Mouse (Mus musculus): ENCODE measurements around the gene Hps5. TPM values are rescaled to one million over a fixed set of nuclear protein-coding genes. Genes with fewer than 3 reads are reported as not detected.

Gene Hps5
- total RNA-seq, 2 experiments from 2014 or later, result 12.1 to 16.0 TPM

DNA sequence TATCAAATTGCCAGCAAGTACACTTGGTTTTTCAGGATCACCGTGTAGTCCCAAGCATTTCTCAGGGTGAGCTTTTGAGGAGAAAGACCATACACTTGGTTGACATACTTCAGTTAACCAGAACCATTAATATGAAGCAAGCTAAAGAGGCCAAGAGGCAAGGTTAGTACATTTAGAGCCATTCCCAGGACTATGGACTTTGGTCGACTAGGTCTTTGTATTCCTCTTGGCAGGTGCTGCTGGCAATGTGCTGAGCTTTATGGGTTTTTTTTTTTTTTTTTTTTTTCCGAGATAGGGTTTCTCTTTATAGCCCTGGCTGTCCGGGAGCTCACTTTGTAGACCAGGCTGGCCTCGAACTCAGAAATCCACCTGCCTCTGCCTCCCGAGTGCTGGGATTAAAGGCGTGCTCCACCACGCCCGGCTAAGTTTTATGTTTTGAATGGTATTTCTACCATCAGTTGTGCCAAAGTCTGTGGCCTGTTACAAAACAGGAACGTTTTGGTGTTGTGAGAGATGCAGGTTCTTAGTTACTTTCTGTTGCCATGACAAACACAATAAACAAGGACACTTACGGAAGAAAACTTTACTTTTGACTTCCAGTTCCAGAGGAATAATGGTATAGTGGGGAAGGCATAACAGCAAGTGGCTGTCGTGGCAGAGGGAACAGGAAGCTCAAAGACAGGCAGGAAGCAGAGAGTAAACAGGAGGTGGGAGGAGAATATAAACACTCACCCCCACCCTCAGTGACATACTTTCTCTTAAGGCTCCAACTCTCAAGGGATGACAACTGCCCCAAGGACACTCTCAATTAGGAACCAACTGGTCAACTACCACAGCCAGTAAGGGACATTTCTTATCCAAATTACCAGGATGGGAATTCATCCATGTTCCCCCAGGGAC is 57.1 kb downstream of the Hps5 start:
- no peak for DNase-seq

DNA sequence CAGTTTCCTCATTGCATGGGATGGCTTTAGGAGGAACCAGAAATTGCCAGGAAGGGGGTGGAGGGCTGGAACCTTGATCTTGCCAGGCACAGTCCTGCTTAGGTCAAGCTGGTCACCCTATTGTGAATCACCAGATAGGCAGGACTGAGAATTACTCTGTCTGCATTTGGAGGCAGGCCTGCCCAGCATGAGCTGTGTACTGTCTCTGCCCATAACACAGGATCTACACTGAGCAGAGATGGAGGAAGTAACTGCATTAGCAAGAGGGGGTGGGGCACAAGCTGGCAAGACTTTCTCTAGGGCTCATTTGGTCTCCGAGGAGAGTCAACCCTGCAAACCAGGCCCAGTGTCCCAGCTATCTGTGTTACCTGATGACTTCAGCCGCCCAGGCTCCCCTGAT is 60.9 kb downstream of the Hps5 start:
- DNase-seq, result no peak

DNA sequence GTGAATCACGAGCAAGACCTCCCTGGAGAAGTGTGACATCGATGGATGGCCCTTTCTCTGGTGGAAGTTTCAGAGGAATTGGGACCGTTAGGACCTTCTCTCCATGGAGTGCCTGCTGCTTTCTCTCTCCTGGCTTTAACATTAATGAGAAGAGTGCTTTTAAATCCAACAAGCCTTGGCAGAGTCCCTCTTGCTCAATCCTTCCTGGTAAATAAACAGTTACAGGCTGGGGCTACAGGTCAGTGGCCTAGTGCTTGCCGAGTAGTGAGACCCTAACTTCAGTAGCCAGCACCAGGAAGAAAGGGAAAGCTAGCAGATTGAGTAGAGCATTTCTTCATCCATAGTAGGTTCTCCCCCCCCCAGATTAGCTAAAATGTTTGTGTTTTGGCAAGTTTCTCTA is 63.4 kb downstream of the Hps5 start, which contains the start of gene Saa4:
Gene Saa4 (minus strand): TSS at position 146 of the 400 bp plus-strand sequence.
- no peak for DNase-seq

DNA sequence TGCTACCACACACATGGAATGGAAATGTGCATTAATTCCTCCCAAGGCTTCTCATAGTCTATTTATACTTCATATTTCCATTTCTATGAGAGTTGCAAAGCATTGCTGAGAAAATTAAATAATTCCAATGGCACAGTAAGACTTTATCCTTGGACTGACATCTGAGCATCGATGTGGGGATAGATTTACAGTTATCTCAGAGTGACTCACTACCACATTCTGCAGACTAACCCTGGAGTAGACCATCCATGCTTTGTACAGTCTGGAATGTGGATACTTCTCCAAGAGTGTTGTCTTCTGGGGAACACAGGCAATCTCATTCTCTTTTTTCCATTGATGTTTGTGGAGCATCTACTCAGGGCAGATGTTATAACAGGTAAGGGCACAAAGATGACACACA is 68.3 kb downstream of the Hps5 start:
- DNase-seq, result no peak

DNA sequence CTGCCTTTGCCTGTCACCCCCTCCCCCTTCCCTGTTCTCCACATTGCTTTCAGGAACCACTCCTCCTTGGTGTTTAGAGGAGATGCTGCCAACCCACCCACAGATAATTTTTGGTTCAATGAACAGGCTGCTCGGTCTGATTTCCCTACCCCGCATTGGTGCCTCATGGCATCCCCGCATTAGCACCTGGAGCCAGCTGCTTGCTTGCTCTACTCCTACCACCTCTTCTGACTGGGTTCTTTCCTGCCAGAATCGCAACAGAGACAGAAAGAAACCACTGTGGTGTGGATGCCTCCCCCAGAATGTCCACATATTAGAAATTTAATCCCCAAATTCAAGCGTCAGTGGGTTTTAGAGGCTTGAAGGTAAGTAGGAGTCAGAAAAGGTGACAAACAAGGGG is 71.5 kb downstream of the Hps5 start:
- DNase-seq, result no peak

DNA sequence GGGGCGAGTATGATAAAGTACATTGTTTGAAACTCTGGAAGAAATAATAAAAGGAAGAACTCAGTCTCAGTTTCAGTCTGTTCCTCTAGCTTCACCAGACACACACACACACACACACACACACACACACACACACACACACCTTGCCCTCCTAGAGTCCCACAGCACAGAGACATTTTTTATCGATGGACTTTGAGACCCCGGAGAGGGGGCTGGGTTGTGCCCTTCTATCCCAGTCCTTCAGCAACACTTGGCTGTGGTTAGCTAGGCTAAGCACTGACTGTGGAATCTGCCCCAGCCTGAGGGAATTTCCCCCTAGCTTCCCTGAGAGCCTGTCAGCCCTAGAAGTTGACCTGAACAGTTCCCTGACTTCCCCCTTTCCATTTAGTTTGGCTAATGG is 72.0 kb downstream of the Hps5 start:
- no peak for DNase-seq

DNA sequence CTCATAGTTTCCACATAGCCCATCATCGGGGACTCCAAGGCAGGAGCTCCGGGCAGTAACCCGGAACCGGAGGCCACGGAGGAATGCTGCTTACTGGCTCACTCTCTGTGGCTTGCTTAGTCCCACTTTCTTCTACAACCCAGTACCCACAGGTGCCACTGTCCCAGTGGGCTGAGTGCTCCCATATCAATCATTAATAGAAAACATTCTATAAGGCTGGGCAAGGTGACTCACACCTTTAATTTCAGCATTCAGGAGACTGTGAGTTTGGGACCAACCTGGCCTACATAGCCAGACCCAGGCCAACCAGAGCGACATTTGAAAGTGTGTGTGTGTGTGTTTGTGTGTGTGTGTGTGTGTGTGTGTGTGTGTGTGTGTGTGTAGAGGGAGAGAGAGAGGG is 72.5 kb downstream of the Hps5 start:
- DNase-seq, result no peak

DNA sequence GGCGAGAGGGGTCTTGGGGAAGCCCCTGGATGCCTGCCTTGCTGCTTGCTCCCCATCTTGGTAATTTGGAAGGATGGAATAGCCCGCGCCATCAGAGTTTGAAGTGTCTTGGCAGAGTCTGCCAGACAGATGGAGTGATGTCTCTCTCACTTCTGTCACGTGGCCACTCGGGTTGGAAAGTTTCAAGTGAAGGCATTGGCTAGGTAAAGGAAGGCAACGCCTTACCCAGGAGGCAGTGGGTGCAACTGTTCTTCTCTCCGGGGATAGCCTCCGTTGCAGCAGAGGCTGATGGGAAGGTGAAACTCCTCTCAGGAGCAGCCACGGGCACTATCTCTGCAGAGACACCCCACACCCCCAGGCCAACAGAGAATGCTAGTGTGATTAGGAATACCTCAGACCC is 75.4 kb downstream of the Hps5 start:
- DNase-seq, result no peak

DNA sequence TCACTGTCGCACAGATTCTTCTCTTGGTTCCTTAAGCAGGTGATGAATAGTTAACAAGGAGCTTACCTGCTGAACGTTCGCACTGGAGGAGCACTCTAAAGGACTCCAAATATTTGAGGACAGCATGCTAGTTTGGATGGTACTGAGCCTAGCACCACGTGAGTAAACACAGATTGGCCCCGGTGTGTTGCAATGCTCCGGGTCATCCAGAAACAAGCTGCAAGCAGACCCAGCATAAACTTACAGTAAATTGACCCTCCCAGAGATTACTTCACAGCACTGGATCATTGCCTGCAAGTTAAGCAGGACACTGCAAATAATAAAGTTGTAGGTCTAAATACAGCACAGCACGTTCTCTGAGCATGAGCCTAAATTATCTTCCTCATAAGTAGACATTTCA is 76.3 kb downstream of the Hps5 start:
- no peak for DNase-seq

DNA sequence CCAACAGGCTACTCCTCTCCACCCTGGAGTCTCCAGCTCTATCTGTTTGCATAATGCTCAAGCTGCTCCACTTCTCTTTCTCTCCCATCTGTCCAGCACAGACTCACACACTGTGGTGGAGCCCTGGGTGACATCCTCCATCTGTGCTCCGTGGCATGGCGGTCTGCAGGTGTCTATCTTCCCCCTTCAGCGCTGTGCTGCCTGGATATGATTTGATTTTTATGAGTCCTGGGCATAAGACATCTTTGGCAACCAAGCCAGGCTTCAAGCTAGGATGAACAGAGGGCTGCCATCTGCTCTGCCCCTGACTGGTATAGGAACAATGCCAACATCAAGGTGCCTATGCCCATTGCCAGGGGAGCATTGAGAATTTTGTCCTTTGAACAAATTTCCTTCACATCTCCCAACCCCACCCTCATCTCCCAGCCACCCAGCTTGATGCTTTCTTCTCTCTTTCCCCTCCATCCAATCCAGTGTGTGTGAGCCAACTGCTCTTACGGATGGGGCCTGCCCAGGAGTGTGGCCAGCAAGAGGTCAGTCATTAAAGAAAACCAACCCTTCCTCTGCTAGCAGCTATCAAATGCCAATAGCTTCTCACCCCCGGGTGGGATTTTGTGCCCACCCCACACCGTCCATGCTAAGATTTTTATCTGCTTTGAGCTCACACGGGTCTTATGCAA is 77.1 kb downstream of the Hps5 start:
- no peak for DNase-seq

DNA sequence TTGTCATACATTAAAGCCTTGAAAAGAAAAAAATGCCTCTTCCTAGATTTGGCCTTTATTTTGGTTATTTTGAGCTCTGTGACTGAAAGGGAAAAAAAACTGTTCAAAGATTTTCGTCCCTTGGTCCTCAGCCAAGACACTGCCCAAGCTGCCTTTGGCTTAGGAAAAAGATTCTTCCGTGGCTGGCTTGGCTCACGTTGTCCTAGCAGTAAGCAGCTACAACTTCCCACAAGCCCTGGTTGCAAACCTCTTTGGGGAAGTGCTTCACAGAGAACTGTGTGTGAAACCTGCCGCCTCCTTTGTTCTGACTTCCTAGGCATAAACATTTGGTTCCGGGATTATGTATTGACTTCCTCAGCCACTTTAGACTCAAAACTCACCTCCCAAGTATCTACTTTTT is 79.0 kb downstream of the Hps5 start:
- no peak for DNase-seq

DNA sequence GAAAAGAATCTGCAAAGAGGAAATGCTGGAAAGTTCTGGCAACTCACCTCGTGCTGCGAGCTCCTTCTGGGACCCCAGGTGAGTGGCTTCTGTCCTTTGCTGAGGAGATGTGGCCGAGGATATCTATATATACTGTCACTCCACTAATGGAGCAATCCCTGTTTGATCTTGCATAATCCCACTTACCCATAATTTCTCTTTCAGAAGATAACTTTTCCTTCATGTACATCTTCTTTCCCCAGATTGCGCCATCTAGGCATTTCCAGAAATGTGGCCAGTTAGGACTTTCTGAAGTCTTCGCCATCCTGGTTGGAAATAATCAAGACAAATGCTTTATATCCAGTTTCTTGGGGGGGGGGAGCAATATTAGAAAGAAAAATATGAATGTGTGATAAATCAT is 80.3 kb downstream of the Hps5 start, which contains the start of gene Saa3:
Gene Saa3 (minus strand): TSS at position 101 of the 400 bp plus-strand sequence.
- DNase-seq, result no peak

DNA sequence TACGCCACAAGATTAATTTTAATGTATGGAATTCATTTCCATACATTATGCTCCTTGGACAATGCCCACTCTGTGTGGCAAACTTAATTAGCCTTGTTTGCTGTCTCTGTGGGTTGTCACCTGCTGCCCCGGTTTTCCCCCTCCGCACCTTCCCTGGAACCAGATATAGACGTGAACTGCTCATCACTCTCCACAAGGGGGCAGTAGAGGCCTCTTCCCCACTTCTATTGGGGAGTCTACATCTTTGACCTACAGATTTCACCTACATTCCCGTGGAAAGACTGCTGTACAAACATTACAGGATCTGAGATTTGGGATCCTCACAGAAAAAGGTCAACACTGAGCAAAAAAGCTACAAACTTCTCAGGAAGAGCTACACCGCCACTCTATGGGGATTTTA is 81.3 kb downstream of the Hps5 start:
- DNase-seq, result peak; percentile 57

DNA sequence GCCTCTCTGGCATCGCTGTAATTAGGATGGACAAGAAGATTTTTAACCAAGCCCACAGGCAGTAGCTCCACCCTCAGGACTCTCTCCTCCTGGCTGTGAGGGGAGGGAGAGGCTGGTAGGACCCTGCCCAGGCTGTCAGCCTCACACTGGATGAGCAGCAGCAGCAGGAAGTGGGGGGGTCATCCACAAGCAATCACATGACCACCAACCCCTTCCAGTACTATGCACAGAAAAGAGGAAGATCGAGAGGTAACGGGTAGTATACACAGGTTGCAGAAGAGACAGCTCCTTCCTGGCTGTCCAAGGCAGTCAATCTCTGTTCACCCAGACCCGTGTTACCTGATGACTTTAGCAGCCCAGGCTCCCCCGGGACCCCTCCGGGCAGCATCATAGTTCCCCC is 83.6 kb downstream of the Hps5 start:
- no peak for DNase-seq

Other genes with a start within 250 kb of the Hps5 start
- gene Sergef, start 156.3 kb downstream of the Hps5 start, total RNA-seq (2021), result 1 to 10 TPM; 5.8 to 6.7 TPM
- gene Tph1, start 123.5 kb downstream of the Hps5 start, total RNA-seq (2021), result 1 to 10 TPM in 1 of 2 experiments, under 1 TPM in 1; 0.47 to 1.0 TPM
- 1 to 10 TPM; 4.9 to 7.0 TPM for gene Saal1, start 85.4 kb downstream of the Hps5 start, total RNA-seq (2021)
- not detected for gene Saa3, start 80.4 kb downstream of the Hps5 start, total RNA-seq (2021)
- gene Saa4, start 63.5 kb downstream of the Hps5 start, total RNA-seq (2021), result not detected
- gene Saa1, start 53.1 kb downstream of the Hps5 start, total RNA-seq (2021), result under 1 TPM in 1 of 2 experiments, not detected in 1; 0.70 TPM
- not detected for gene Saa2, start 44.3 kb downstream of the Hps5 start, total RNA-seq (2021)
- 10 to 100 TPM; 18.3 to 23.4 TPM for gene Gtf2h1, start within 50 bp of the Hps5 start, total RNA-seq (2021)
- gene Ldha, start 45.4 kb upstream of the Hps5 start, total RNA-seq (2021), result 1,000 to 10,000 TPM; 1,967 to 2,342 TPM
- not detected for gene Ldhc, start 65.1 kb upstream of the Hps5 start, total RNA-seq (2021)
- 10 to 100 TPM; 50.2 to 57.1 TPM for gene Tsg101, start 123.9 kb upstream of the Hps5 start, total RNA-seq (2021)
- gene Uevld, start 162.5 kb upstream of the Hps5 start, total RNA-seq (2021), result 10 to 100 TPM; 11.5 to 14.9 TPM
- gene Gm9999, start 187.5 kb upstream of the Hps5 start, total RNA-seq (2021), result not detected
- 10 to 100 TPM in 1 of 2 experiments, 1 to 10 TPM in 1; 9.9 to 13.1 TPM for gene Spty2d1, start 212.3 kb upstream of the Hps5 start, total RNA-seq (2021)

Data from gastrocnemius, postnatal 10 days (tissue).